Mouse (Mus musculus) thymus, adult 2 months (tissue): ENCODE results near the gene Fam160a1.

Experiments
- CTCF ChIP-seq: fragments of 200-500 bp; IDR thresholded peaks from 2 replicates; pipeline ENCODE4 v1.5.1; 2012; ENCODE audit warnings: mild to moderate bottlenecking, control low read depth, low read length, moderate library complexity, borderline replicate concordance; ENCODE audit not compliant: control insufficient read depth, poor library complexity, insufficient read depth; ENCODE audit errors: extremely low read depth
- POLR2A ChIP-seq: fragments of 200-500 bp; IDR thresholded peaks from 2 replicates; pipeline ENCODE4 v1.6.1; 2012; ENCODE audit warnings: mild to moderate bottlenecking, low read length, control low read depth, moderate library complexity; ENCODE audit not compliant: control insufficient read depth, poor library complexity, insufficient read depth; ENCODE audit errors: extremely low read depth

GRCm38 (mm10) chr3:85757944-85758343 lies 59.1 kb downstream of the Fam160a1 start:
- TF ChIP-seq POLR2A = no peak
- no peak for TF ChIP-seq CTCF
